Mouse (Mus musculus): ENCODE results near the gene Nedd9.

Nedd9 gene

GRCm38 (mm10) chr13:41486606-41487408 is at the start of gene Nedd9:
Gene Nedd9 (minus strand): TSS chr13:41487362.
- peak; percentile 45 to 65 for DNase-seq (ENCODE audit: low read depth in 1 of 2, low spot score in 2 of 2)

- no peak for DNase-seq (ENCODE audit: low read depth in 1 of 2, low spot score in 2 of 2)
Observed at GRCm38 (mm10) chr13:41532625-41533024, 45.5 kb upstream of the Nedd9 start.

GRCm38 (mm10) chr13:41530326-41530725 is 43.2 kb upstream of the Nedd9 start:
- DNase-seq (ENCODE audit: low read depth in 1 of 2, low spot score in 2 of 2), result no peak

- DNase-seq (ENCODE audit: low read depth in 1 of 2, low spot score in 2 of 2), result no peak
Observed at GRCm38 (mm10) chr13:41524208-41524607, 37.0 kb upstream of the Nedd9 start.

GRCm38 (mm10) chr13:41521296-41521695 is 34.1 kb upstream of the Nedd9 start:
- DNase-seq (ENCODE audit: low read depth in 1 of 2, low spot score in 2 of 2), result peak in 1 of 2 experiments; percentile 16

- peak in 1 of 2 experiments; percentile 5 for DNase-seq (ENCODE audit: low read depth in 1 of 2, low spot score in 2 of 2)
Observed at GRCm38 (mm10) chr13:41520549-41521161, 33.5 kb upstream of the Nedd9 start.

- DNase-seq (ENCODE audit: low read depth in 1 of 2, low spot score in 2 of 2), result no peak
Observed at GRCm38 (mm10) chr13:41519792-41520191, 32.6 kb upstream of the Nedd9 start.

- no peak for DNase-seq (ENCODE audit: low read depth in 1 of 2, low spot score in 2 of 2)
Observed at GRCm38 (mm10) chr13:41517193-41517592, 30.0 kb upstream of the Nedd9 start.

- DNase-seq (ENCODE audit: low read depth in 1 of 2, low spot score in 2 of 2), result no peak
Observed at GRCm38 (mm10) chr13:41515749-41516148, 28.6 kb upstream of the Nedd9 start.

- no peak for DNase-seq (ENCODE audit: low read depth in 1 of 2, low spot score in 2 of 2)
Observed at GRCm38 (mm10) chr13:41514918-41515317, 27.8 kb upstream of the Nedd9 start.

- no peak for DNase-seq (ENCODE audit: low read depth in 1 of 2, low spot score in 2 of 2)
Observed at GRCm38 (mm10) chr13:41513456-41513855, 26.3 kb upstream of the Nedd9 start.

GRCm38 (mm10) chr13:41512243-41512642 is 25.1 kb upstream of the Nedd9 start:
- no peak for DNase-seq (ENCODE audit: low read depth in 1 of 2, low spot score in 2 of 2)

- DNase-seq (ENCODE audit: low read depth in 1 of 2, low spot score in 2 of 2), result no peak
Observed at GRCm38 (mm10) chr13:41510631-41511419, 23.7 kb upstream of the Nedd9 start.

GRCm38 (mm10) chr13:41505594-41505993 is 18.4 kb upstream of the Nedd9 start:
- DNase-seq (ENCODE audit: low read depth in 1 of 2, low spot score in 2 of 2), result no peak

GRCm38 (mm10) chr13:41504997-41505396 is 17.8 kb upstream of the Nedd9 start:
- no peak for DNase-seq (ENCODE audit: low read depth in 1 of 2, low spot score in 2 of 2)

GRCm38 (mm10) chr13:41504448-41504847 is 17.3 kb upstream of the Nedd9 start:
- DNase-seq (ENCODE audit: low read depth in 1 of 2, low spot score in 2 of 2), result no peak

GRCm38 (mm10) chr13:41502917-41503301 is 15.7 kb upstream of the Nedd9 start:
- no peak for DNase-seq (ENCODE audit: low read depth in 1 of 2, low spot score in 2 of 2)

- DNase-seq (ENCODE audit: low read depth in 1 of 2, low spot score in 2 of 2), result no peak
Observed at GRCm38 (mm10) chr13:41502136-41502916, 15.2 kb upstream of the Nedd9 start.

- DNase-seq (ENCODE audit: low read depth in 1 of 2, low spot score in 2 of 2), result no peak
Observed at GRCm38 (mm10) chr13:41500793-41501192, 13.6 kb upstream of the Nedd9 start.

- no peak for DNase-seq (ENCODE audit: low read depth in 1 of 2, low spot score in 2 of 2)
Observed at GRCm38 (mm10) chr13:41498611-41499121, 11.5 kb upstream of the Nedd9 start.

- DNase-seq (ENCODE audit: low read depth in 1 of 2, low spot score in 2 of 2), result no peak
Observed at GRCm38 (mm10) chr13:41494681-41495080, 7.5 kb upstream of the Nedd9 start.
